Mouse (Mus musculus) thymus, adult 18-20 months (tissue): ENCODE results near the gene Kif20b.

Experiments used
- DNase-seq, 2 experiments: peaks; one replicate each; pipeline ENCODE4 v3.0.0; 2022; ENCODE audit warnings: mixed read lengths in 2 of 2

The Kif20b gene

DNA sequence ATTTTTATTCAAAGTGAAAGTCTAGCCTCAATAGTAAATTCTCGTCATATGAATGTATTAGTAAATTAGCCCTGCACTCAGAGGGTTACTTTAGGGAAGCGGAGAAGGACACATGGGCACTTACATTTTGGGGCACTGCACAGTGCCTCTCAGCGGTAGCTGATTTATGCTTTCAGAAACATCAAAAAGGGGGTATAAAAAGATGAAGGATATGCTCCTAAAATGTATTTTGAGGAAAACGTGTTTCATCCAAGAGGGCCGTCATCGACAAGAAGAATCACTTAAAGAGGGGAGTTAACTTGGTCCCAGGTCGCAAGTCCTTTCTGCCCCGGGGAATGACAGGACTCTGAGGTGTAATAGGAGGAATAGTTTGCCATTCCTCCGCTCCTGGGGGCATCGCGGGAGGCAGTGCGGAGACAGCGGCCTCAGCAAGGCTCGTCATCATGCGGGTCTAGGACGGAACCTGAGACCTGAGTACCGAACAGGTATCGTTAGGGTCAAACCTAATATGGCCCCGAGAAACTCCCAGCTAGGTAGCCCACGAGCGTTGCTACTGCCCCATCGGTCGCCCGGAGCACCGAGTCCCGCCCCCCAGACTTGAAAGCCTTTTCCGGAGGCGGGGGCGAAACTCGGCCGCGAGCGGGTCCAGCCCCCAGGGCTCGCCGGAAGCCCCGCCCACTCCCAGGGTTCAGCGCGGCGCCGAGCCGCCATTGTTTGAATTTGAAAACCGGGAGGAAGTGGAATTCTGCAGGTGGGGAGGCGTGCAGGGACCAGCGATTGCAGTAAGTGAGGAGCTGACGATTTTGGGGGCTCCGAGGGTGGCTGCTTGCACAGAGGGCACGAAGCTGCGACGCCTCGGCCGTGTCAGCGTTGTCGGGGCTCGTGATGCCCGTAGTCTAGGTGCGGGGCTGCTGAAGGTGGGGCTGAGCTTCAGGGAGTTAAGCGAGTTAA is at the start of gene Kif20b:
Gene Kif20b (plus strand): TSS at position 710 of the 951 bp plus-strand sequence.
- DNase-seq: peak; percentile 83 to 88

DNA sequence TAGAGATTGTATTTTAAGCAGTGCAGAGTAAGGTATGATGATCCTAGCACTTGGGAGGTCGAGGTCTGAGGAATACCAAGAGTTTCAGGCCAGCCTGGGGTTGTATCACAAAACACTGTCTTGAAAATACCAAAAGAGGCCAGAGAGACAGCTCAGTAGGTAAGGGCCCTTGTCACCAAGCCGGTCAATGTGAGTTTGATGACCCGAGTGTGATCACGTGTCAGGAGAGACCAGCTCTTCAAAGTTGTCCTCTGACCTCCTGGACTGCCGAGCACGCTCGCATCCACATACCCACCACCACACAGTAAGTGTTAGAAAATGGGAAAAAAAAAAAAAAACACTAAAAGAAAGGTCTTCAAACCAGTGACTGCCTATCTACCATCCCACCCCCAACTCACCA is 45.5 kb upstream of the Kif20b start:
- no peak for DNase-seq

DNA sequence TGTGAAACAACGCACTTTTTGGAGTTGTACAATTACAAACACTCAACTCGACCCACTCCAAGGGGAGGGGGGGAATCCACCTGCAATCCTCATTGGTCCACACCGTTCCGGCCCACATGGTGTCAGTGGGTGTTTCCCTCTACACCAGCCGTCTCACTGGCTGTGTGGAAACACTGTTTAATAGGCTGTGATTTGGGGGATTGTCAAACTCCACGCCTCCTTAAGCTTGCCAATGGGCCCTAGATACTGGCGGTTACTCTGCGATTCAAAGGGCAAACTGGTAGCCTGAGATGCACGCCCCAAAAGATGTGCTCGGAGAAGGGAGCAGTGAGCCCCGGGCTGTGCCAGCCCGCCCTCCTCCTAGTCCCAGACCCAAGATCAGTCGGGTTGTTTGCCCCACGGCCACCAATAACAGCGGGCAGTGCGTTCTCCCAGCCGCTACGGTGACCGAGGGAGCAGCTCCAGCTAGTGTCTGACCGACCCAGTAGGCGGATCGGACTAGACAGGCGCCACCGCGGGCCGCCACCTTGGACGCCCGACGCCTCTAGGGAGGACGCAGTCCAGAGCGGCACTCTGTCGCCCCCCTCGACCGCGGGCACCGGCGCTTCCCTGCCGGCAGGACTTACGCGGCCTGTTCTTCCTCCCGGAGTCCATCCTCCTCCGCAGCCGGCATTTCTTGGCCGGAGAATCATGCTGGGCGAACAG is 44.1 kb upstream of the Kif20b start:
- peak; percentile 58 to 71 for DNase-seq

DNA sequence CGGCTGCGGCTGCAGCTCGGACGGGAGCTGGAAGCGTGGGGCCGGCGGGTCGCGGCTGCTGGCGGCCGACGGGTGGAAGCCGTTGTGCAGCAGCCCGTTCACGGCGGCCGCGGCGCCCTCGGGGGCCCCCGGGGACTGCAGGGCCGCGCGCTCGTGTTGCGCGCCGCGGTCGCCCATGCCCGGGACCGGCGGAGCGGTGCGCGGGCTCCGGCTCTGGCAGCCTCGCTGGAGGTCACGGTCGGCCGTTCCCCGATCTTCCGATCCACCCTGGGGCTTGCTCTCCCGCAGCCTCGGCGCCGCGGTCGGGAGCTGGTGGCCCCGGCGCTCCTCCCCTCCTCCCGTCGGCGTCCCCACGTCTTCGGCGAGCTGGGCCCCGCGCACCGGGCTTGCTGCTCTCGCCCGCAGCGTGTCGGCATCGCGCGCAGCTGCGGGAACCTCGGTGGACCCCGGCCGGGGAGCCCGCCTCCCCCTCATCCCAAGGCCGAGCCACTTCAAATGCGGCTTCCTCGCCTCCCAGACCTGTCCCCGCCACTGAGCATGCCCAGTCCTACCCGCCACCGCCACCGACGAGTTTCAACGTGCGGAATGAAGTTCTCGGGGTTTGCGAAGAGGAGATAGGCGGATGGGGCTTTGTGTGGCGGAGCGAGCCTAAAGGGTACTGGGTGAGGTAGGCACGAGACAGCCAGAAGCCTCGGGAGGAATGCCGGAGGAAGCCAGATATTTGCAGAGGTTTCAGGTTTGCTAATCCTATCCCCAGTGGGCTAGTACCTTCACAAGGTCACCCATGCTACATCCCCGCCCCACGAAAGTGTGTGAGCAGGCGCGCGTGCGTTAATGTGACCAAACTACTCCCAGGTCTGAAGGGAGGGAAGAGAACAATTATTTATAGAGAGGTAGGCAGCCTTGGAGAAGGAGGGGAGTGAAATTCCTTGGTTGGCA is 43.3 kb upstream of the Kif20b start, which contains the start of gene Pank1:
Gene Pank1 (minus strand): TSS at position 853 of the 939 bp plus-strand sequence.
- DNase-seq: peak; percentile 43 to 61

DNA sequence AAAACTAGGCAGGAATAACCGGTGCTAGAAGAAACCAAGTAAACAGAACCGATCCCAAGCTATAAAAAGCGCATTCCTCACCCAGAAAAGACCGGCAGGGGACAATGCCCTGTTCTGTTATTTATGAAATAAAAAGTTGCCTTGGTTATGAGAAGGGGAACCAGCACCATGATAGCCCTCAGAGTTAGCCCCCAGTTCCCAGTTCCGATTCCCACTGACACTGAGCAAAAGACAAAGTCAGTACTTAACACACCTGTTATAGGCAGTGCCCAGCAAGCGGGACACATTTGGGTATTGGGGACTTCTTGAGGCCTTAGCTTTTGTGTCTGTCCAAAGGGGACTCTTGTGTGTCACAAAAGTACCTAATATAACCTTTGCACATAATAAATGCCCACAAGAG is 42.5 kb upstream of the Kif20b start:
- no peak for DNase-seq

DNA sequence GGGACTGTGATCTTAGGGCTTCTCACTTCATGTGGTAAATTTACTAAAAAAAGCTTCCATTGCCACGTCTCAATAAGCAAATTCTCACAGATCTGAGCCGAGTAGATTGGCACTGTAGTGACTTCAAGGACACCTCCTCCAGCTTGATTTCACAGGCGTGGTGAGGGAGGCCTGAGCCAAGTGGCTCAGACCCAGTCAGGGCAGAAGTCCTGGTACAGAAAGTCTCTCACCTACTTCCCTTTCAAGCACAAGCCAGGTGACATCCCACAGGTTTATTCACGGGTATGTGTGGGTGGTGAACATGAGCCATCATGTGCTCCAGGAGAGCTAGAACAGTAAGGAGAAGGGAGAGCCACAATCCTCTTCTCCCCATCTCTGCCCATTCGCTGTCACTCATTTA is 41.0 kb upstream of the Kif20b start:
- no peak for DNase-seq

DNA sequence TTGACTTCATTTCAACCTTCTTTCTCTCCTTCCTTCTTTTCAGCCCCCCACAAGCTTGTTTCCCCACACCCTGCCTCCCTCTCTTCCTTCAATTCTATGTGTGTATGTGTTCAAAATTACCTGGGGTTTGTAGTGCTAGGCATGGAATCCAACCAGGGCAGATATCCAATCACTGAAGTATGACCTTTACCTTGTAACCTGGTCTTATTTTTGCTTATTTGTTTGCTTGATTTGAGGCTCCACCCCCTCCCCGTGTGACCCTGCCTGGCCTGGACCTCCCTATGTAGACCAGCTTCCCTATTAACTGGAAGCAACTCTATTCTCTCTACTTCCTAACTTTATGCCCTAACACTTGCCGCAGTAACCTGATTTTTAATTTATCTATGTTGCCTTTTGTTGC is 39.7 kb upstream of the Kif20b start:
- DNase-seq: no peak

DNA sequence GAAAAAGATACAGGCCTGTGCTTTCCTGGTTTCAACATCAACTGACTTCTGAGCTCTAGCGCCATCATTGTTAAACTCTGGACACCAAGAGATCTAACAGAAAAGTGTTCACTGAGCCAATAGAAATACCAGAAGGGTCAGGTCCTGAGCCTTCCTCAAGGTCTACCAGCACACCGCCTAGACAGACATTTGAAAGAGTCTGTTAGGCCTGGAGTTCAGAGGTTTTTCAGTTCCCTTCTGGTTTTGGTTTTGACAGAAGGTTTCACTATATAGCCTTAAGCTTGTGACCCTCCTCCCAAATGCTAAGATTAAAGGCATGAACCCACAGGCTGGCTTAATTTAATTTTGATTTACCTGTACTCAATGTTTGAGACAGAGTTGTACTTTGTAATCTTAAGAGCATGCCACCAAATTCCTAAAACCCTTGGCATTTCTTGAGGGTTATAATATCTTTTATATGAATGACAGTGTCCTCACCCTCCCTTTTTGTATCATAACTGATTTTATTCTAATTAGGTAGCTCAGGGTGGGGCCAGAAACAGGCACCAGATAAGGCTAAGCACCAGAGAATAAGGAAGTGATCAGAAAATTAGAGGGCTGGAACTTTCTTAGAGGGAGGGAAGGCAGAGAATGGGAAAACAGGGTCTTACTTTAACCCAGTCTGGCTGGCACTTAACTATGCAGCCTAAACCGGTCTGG is 38.5 kb upstream of the Kif20b start:
- no peak for DNase-seq

DNA sequence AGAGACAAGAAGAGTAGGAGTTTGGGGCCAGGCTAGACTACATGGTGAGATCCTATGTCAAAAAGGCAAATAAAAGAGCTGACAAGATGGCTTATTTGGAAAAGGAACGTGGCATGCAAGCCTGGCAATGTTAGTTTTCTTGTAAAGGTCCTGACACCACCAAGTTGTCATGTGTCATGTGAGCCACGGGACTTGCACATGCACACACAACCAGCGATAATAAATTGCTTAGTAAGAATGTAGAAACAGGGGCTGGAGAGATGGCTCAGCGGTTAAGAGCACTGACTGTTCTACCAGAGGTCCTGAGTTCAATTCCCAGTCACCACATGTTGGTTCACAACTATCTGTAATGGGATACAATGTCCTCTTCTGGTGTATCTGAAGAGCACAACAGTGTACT is 35.8 kb upstream of the Kif20b start:
- DNase-seq: no peak

DNA sequence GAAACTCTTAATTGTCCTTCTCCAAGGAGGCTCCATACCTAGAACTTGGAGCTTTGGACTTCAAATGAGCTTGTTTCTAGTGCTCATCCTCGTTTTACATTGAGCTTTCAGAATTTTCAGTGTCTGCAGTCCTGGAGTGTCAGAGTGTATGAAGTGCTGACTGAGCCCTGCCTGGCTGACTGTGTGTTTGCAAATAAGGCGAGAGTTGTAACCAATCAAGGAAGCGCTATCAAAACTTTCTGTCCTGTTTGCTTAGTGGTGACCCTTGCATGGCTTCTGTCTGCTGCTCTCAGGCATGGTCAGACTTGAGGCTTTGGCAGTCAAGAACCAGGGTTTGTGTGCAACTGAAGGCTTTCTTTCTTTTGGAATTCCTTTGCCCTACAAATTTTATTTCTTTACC is 31.2 kb upstream of the Kif20b start:
- no peak for DNase-seq

DNA sequence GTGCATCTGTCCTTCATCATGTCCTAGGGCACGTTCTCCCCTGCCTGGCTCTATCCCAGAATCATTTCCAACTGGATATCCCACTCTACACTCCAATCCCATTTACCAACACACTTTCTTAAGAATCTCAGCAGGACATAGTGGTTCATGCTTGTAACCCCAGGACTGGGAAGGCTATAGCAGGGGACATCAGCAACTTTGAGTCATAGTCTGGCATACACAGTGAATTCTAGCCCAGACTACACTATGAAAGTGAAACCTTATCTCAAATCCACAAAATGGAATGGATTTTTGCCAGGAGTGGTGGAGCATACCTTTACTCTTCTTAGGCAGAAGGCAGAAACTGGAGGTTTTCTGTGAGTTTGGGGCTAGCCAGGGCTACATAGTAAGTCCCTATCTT is 30.6 kb upstream of the Kif20b start:
- DNase-seq: no peak

DNA sequence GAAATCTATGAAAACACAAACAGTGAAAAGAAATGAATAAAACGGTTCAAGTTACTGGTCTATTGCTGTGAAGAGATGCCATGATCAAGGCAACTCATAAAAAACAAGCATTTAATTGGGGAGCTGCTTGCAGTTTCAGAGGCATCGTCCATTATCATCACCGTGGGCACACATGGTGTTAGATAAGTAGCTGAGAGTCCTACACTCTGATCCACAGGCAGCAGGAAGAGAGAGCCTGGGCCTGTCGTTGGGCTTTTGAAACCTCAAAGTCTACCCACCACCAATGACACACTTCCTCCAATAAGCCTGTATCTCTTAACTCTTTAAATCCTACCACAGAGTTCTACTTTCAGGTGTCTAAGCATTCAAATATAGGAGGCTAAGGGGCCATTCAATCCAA is 27.1 kb upstream of the Kif20b start:
- DNase-seq: no peak

DNA sequence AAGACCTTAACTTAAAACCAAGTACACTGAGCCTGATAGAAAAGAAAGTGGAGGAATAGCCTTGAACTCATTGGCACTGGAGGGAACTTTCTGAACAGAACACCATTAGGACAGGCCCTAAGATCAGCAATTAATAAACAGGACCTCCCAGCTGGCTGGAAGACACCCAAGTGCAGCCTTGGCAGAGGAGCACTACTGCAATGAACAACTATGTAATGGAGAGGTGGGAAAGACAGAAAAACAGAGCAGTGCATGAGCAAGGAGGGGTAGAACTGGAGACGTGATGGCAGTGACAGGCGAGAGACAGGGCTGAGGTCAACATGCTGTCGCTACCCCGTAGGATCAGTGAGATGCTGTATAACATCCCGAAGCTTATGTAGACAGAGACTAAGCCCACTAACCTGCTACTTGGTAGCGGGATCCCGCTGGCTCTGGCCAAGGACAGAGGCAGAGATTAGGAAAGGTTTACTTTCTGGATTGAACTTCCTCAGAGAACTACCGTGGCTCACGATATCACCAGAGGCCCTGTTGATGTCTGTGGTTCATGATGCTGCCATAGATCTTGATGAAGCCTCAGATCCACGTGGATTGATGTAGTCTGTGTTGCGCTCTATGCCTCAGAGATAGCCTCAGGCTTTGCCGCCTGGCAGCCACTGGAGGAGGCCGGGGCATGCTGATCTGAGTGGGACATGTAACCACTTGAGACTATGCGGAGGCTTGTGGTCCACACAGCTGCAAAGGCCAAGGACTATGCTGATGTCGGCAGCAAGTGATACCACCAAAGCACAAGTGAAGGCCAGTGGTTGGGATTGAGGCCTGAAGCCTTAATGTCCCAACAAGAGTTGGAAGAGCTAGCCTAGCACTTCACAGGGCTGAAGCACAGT is 24.8 kb upstream of the Kif20b start:
- no peak for DNase-seq

DNA sequence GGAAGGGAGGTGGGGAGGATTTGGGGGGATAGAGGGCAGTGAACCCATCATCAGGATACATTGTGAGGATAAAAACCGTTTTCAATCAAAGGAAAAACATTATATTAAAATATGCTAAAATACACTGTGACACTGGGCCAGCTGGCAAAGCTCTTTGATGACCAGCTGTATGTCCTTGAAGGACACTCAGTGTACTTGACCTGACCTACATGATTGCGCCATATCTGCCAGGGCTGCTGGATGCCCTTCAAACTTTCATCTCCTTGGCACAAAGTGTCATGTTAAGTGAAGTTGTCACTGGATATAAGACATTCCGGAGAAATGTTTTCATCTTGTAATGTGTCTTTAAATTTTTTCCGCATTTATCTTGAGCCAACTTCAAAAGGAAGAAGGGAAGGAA is 23.2 kb upstream of the Kif20b start:
- no peak for DNase-seq

DNA sequence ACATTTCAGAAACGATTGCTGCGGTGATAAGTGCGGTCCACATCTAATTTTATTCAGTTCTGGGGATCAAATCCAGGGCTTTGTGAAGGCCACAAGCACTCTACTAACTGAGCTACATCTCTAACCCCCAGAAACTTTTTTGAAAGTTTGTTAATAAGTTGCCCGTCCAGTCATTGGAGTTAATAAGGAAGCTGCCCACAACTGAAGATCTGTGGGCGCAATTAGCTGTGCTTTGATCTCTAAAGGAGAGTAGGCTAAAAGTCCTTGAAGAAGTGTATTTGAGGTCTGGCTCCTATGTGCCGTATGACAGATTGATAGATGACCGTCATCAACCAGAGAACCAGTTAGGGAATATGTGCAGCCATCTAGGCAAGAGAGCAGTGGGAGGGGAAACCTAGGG is 20.9 kb upstream of the Kif20b start:
- DNase-seq: no peak

DNA sequence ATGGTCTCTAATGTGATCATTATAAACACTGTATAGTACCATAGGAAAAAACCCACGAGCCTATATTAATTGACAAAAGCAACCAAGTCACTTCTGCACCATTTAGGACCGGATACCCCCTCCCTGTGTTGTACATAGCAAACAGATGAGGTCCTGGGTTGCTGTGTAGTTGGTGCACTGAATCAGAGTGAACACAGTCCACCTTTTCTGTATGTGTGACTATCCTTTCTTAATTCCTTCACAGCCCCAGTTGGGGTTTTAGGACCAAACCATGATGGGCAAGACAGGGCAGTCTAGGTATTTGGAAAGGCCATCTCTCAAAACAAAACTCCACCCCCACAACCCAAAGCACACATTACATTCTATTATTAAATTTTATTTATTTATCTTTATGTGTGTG is 20.4 kb upstream of the Kif20b start:
- DNase-seq: no peak

DNA sequence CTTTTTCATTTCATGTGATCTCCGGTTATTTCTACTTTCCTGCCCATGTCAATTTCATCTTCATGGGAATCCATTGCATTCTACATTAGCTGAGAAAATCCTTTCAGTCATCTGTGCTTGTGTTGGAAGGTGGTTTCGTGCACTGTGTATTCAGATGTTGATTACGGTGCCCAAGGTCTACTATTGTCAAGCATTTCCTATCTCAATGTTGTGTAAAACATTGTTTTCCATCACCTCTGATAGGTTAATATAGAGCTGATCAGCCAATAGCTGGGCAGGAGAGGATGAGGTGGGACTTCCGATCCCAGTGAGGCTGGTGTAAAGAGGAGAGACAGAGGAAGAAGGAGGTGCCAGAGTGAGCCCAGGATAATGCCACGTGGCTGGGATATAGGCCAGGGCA is 18.1 kb upstream of the Kif20b start:
- DNase-seq: no peak

DNA sequence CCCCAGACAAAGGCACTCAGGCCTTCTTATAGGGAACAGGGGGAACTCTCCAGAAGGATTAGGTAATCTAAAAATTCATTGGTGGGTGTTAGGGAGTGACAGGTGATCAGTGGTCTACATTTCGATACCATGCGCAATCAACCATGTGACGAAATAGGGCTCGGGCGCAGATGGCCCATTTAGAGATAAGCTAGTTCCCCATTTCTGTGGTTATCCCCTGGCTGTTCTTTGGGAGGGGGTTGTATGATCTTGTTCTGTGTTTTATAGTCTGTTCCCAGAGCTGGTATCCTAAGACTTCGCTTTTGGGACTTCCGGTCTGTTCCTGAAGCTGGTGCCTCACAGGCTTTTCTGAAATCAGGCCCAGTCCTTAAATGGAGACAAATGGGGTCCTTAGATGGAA is 16.7 kb upstream of the Kif20b start:
- no peak for DNase-seq

DNA sequence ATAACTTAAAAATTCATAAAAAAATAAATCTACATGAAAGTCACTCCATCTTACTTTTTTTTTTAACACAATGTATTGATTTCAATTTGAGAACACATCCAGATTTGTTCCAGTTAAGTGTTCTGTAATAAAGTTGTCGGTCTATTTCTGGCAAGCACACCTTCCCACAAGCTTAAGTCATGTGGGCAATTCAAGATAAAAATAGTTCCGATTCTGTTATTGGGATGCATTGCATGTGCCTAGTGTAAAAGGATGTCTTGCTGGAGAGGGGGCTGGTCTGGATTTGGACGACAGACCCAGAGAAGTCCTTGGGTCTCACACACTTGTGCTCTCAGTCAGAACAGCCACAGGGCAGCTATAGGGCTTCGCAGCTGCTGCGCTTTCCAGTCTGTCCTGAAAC is 15.4 kb upstream of the Kif20b start:
- DNase-seq: no peak

DNA sequence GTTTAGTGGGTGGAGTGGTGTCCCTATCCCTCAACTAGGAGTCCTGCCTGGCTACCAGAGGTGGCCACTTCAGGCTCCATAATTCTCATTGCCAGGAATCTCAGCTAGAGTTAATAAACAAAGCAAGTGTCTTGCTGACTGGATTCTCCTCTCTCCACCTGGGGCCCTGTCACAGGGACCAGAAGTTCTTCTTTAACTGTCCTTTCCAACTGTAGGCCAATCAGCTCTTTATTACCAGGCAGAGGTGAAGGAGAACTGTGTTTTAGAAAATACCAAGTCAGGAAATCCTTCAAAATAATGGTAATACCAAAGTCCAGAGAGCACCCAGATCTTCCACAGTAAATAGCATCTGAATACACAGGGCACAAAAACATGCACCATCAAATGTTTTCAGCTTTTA is 9.8 kb upstream of the Kif20b start:
- no peak for DNase-seq

DNA sequence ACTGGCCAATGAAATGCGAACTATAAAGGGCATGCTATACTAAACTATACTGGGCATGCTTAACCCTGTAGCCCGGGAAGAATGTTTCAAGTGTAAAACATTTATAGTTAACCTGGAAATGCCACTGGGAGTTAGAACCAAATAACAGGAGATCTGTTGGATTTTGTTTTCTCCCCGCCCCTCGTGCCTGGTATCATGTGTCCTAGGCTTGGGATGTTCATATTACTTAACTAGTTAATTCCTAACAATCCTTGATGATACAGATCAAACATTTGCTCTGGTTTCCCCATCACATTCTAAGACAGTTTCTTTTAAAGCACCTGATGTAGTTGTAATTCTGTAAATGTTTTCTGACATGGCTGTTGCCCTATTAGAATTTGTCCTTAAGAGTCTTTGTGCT is 2.1 kb upstream of the Kif20b start:
- DNase-seq: no peak
